Mouse (Mus musculus) midbrain, embryonic 16.5 days (tissue): ENCODE measurements around the gene Pkn1. TPM values are rescaled to one million over a fixed set of nuclear protein-coding genes. Genes with fewer than 3 reads are reported as not detected.

Experiments used
- ATAC-seq: fragments of 200-750 bp; cut with Nextera tagmentation; 2 replicates; pipeline ENCODE4 v1.8.0; 2017; ENCODE audit warnings: moderate TSS enrichment
- H3K27ac ChIP-seq: fragments of 300-500 bp; sonication (generic); 2 replicates; pipeline ENCODE4 v1.5.1; 2014; ENCODE audit warnings: mild to moderate bottlenecking, low read length, mixed read lengths
- H3K27me3 ChIP-seq: fragments of 300-500 bp; sonication (generic); 2 replicates; pipeline ENCODE4 v1.6.1; 2014; ENCODE audit warnings: low read depth, low read length, mixed read lengths; ENCODE audit not compliant: control insufficient read depth, insufficient read depth
- H3K36me3 ChIP-seq: fragments of 300-500 bp; sonication (generic); 2 replicates; pipeline ENCODE4 v1.6.1; 2014; ENCODE audit warnings: mild to moderate bottlenecking, low read length, moderate library complexity, mixed read lengths; ENCODE audit not compliant: control insufficient read depth, insufficient read depth
- H3K4me1 ChIP-seq: fragments of 300-500 bp; sonication (generic); 2 replicates; pipeline ENCODE4 v1.6.1; 2014; ENCODE audit warnings: mild to moderate bottlenecking, low read length, mixed read lengths; ENCODE audit not compliant: control insufficient read depth, insufficient read depth
- H3K4me2 ChIP-seq: fragments of 300-500 bp; sonication (generic); 2 replicates; pipeline ENCODE4 v1.6.1; 2014; ENCODE audit warnings: mild to moderate bottlenecking, low read length, mixed read lengths
- H3K4me3 ChIP-seq: fragments of 300-500 bp; sonication (generic); 2 replicates; pipeline ENCODE4 v1.5.1; 2014; ENCODE audit warnings: low read depth, mild to moderate bottlenecking, low read length, moderate library complexity, mixed read lengths
- H3K9ac ChIP-seq: fragments of 300-500 bp; sonication (generic); 2 replicates; pipeline ENCODE4 v1.6.1; 2014; ENCODE audit warnings: low read depth, low read length, mixed read lengths
- H3K9me3 ChIP-seq: fragments of 300-500 bp; sonication (generic); replicated peaks from 2 replicates; pipeline ENCODE4 v1.6.1; 2014; ENCODE audit warnings: mild to moderate bottlenecking, low read length, mixed read lengths; ENCODE audit not compliant: control insufficient read depth, poor library complexity, severe bottlenecking
- WGBS: fragments of 180-500 bp; shearing (Covaris S2); extraction: QIAGEN DNeasy Blood & Tissue Kit; methylation state at CpG from one replicate; pipeline ENCODE4 v1.1.7; 2014; 5-methylcytosine and 5-hydroxymethylcytosine counted together
- polyA plus RNA-seq: library from polyadenylated mRNA; unstranded; fragments of >200 nt; fragmentation: Nextera tagmentation; extraction: Ambion mirVana; gene quantifications from 2 replicates; pipeline ENCODE4 v1.2.1, GENCODE M21; 2015

Gene Pkn1
- polyA plus RNA-seq: 27.4 and 28.7 TPM in 2 replicates

DNA sequence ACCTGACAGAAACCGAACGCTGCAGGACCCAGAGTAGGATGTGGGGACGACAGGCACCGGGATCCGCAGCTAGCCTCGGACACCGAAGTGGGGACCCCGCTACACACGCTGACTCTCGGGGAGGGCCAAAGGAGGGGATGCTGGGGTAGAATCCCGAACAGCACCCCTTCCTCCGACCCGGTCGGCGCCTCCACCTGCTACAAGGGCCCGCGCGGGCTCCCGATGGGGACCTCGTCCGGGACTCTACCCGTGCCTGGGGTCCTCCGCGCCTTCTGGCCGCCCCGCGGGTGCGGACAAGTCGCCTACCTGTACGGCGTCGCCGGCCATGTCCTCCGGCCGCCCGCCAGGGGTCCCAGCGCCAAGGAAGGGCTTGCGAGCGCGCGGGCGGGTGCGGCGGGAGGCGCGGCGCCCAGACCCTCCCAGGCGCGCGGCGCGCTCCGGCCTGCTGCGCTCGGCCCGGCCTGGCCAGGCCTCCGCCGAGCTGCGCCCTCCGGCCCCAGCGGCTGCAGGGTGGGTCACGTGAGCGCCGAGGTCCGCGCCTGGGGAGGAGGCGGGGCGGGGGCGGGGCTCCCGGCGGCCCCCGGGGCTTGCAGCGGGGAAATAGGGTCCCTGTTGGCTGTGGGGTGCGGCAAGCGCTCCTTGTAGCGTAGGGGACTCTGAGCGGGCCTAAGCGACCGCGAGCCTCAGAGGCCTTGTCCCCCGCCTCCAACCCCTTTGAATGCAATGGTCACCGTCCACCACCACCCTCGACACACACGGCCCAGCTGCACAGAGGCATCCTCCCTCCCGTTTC is at the start of gene Pkn1:
Gene Pkn1 (minus strand): TSS at position 519 of the 793 bp plus-strand sequence.
- H3K36me3 ChIP-seq: no peaks in the 10 kb centered on the region
- peaks cover 26% of the 10 kb centered on the region for H3K4me1 ChIP-seq
- H3K9me3 ChIP-seq: no peaks in the 10 kb centered on the region
- peak within 1 kb of the TSS; percentile 85 for H3K9ac ChIP-seq
- no peaks in the 10 kb centered on the region for H3K27me3 ChIP-seq
- H3K4me2 ChIP-seq: peak within 1 kb of the TSS; percentile 84
- peak; percentile 85 for ATAC-seq
- 0% methylated on average over 52 of the region's 85 CpGs for WGBS
- H3K27ac ChIP-seq: peak within 1 kb of the TSS; percentile 76
- H3K4me3 ChIP-seq: peak within 1 kb of the TSS; percentile 87

DNA sequence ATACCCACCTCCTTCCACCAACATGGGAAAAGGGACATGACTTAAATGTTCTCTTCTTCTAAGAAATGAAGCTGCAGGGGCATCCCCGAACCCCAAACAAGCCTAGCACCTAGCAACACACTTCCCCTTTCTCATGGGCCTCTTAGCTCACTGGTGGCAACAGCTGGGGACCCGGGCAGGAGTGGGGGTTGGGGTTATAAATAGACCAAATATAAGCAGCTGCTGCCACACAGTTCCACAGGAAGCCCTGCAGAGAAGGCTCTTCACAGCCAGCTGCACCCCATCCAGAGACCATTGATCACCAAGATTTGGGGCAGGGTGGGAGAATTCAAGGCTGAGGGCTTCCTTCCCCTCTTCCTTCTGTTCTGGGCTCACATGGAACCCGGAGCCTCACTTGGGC is 49.7 kb upstream of the Pkn1 start:
- Histone ChIP-seq H3K4me1 (peaks cover 7% of the 10 kb centered on the region), H3K9me3 (no peaks in the 10 kb centered on the region), H3K27me3 (no peaks in the 10 kb centered on the region), H3K4me2 (no peak overlapping the region), H3K9ac (no peak overlapping the region), H3K36me3 (no peaks in the 10 kb centered on the region), H3K4me3 (no peak overlapping the region), H3K27ac (no peak overlapping the region)
- WGBS: 48% methylated on average over 3 of the region's 3 CpGs
- ATAC-seq: no peak

DNA sequence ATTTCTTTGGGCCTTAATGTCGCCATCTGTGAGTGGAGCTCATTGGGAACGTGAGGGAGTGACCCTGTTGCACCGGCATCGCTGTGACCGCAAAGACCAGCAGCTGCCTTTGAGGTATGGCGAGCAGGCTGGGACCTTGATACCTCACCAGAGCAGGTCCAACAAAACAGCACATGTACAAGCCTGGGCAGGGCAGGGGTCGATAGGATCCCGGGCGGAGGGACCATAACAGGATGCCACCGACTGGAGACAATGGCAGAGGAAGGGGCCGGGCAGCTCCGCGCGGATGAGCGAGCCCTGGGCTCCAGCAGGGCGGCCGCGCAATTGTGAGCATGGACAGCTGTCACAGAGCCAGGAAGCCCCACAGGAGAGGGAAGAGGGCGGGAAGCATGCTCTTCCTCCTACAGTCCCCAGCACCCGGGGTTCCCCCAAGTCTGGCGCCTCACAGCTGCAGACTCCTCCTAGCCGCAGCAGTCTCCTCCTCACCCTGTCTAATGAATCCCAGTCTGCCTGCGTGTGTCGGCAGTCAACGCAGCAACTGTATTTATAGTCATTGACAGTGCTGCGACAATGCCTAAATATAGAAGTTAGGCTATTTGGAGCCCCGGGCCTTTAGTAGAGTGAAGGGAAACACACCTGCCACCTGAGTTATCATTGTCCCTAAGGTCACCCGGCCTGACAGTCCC is 48.8 kb upstream of the Pkn1 start:
- H3K27ac ChIP-seq: peak overlapping the region; percentile 44; the same call in 1 of the 2 replicates

DNA sequence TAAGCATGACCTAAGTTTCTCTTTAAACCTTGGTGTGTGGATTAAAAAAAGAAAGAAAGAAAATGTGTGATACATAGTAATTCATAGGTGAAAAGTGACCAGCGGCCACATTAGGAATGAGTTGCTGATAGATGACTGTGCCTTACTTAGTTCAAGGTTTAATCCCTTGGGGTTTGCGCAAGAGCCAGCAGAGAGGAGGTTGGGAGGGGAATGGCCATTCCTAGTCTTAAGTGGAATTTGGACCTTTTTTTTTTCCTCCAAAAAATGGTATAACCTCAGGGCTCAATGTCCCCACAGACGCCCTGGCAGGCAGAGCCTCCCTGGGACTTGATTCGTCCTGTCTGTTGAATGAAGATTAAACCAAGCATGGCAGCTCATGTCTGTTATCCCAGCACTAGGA is 45.1 kb upstream of the Pkn1 start:
- Histone ChIP-seq H3K4me2 (no peak overlapping the region), H3K27ac (no peak overlapping the region), H3K9ac (no peak overlapping the region), H3K9me3 (no peaks in the 10 kb centered on the region), H3K4me3 (no peak overlapping the region), H3K27me3 (peaks cover 21% of the 10 kb centered on the region), H3K4me1 (peaks cover 12% of the 10 kb centered on the region), H3K36me3 (no peaks in the 10 kb centered on the region)
- WGBS: 79% methylated on average over 4 of the region's 4 CpGs
- ATAC-seq: no peak

More for the DNA sequence above, 48.8 kb upstream of the Pkn1 start:
- Histone ChIP-seq H3K9ac (peak overlapping the region; percentile 75), H3K36me3 (no peaks in the 10 kb centered on the region), H3K9me3 (no peaks in the 10 kb centered on the region), H3K27me3 (no peaks in the 10 kb centered on the region), H3K4me2 (peak overlapping the region; percentile 79), H3K4me1 (peaks cover 7% of the 10 kb centered on the region), H3K4me3 (peak overlapping the region; percentile 40)
- ATAC-seq: peak; percentile 88
- WGBS: 2% methylated on average over 28 of the region's 28 CpGs

DNA sequence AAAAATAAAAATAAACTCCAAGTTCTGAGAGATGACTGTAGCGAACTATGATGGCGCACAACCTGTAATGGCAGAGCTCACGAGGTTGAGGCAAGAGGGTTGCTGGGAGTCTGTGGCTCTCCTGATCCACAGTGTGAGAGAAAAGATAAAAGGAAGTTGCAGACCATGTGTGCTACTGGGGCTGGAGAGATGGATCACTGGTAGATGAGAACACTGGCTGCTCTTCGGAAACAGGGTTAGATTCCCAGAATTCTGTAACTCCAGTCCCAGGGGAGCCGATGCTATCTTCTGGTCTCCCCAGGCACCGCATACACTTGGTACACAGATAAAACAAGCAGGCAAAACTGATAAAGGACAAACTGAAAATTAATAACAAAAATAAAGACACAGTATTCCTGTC is 44.0 kb upstream of the Pkn1 start:
- Histone ChIP-seq H3K4me1 (peaks cover 9% of the 10 kb centered on the region), H3K9me3 (no peaks in the 10 kb centered on the region), H3K36me3 (no peaks in the 10 kb centered on the region), H3K4me3 (no peak overlapping the region), H3K27me3 (peaks cover 21% of the 10 kb centered on the region), H3K9ac (no peak overlapping the region), H3K27ac (no peak overlapping the region), H3K4me2 (no peak overlapping the region)
- ATAC-seq: no peak
- WGBS: 93% methylated on average over 6 of the region's 6 CpGs

DNA sequence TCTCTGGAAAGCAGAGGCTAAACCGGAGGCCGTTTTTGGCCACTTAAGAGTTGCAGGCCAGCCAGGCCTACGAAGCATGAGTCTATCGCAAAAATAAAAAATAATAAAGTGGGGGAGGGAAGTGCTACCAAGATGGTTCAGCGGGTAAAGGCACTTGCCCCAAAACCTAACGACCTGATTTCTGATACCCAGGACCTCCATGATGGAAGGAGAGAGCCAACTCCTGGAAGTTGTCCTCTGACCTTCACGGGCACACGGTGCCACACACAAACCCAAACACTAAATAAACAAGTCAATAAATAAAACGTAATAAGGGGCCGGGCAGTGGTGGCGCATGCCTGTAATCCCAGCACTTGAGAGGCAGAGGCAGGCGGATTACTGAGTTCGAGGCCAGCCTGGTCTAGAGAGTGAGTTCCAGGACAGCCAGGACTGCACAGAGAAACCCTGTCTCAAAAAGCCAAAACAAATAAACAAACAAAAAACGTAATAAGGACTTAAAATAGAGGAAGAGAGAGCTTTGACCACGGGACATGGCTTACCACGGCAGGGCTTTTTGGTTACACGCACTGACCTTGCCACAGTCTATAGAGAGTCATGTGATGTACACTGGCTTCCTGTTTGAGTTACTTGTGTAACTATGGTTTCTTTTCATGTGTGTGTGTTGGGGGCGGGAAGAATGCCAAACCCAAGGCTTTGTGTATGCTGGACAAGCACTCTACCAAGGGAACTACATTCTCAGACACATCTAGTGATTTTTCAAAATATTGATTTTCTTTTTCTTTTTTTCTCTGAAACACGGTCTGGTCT is 43.1 kb upstream of the Pkn1 start:
- no peak overlapping the region; the same call in 1 of the 2 replicates for H3K4me2 ChIP-seq

DNA sequence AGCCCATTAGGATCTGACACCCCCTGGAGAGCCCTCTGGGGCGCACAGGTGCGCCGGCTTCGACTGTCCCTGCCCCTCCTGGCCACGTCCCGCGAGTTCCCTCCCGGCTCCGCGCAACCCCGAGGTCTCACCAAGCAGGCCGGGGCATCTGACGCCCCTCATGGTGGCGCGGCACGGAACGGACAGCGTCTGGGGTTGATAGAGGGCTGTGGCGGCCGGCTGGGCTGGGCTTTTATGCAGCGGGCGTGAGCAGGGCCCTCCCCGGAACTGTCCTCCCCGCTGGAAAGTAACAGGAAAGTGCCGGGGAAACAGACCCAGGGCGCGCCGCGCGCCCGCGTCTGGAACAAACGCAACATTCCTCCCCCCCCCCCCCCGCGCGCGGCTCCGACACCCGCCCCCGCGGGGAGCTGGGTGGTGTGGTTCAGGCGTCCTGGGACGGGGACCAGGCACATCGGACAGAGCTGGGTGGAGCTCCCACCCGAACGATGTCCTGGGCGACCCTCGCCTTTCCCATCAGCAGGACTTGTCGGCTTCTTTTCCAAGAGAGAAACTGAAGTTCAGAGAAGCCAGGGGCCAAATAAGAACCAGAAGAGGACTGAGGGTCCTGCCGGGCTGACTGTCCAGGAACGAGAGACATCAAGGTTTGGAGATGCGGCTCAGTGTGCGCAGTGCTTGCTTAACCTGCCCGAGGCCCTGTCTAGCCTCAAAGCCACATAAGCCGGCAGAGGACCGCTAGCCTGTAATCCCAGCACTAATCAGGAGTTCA is 42.2 kb upstream of the Pkn1 start, which contains the start of gene Adgre5:
Gene Adgre5 (minus strand): TSS at position 351 of the 766 bp plus-strand sequence.
- H3K27me3 ChIP-seq: peaks cover 21% of the 10 kb centered on the region
- no peaks in the 10 kb centered on the region for H3K9me3 ChIP-seq
- peak within 1 kb of the TSS; percentile 18; the same call in 1 of the 2 replicates for H3K27ac ChIP-seq
- H3K4me3 ChIP-seq: peak within 1 kb of the TSS; percentile 47
- ATAC-seq: no peak
- under 1% methylated on average over 47 of the region's 56 CpGs for WGBS
- H3K36me3 ChIP-seq: no peaks in the 10 kb centered on the region
- peak within 1 kb of the TSS; percentile 68 for H3K9ac ChIP-seq
- H3K4me1 ChIP-seq: peaks cover 4% of the 10 kb centered on the region; the same call in 1 of the 2 replicates
- peak within 1 kb of the TSS; percentile 90 for H3K4me2 ChIP-seq

More for the DNA sequence above, 43.1 kb upstream of the Pkn1 start:
- Histone ChIP-seq H3K4me1 (peaks cover 4% of the 10 kb centered on the region; the same call in 1 of the 2 replicates), H3K4me3 (no peak overlapping the region), H3K9me3 (no peaks in the 10 kb centered on the region), H3K27ac (no peak overlapping the region), H3K27me3 (peaks cover 21% of the 10 kb centered on the region), H3K9ac (no peak overlapping the region), H3K36me3 (no peaks in the 10 kb centered on the region)
- ATAC-seq: no peak
- 76% methylated on average over 19 of the region's 19 CpGs for WGBS

DNA sequence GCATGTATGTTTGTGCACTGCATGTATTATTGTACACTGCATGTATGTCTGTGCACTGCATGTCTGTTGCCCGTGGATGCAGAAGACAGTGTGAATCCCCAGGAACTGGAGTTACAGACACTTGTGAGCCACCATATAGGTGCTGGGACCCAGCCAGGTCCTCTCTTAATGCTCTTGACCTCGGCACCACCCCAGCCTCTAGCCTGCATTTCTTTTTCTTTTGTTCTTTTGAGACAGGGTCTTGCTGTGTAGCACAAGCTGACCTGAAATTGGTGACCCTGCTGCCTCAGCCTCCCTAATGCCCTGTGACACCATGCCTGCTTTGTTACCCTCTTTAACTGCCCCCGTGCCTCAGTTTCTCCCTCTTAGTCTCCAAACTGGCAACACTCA is 41.6 kb upstream of the Pkn1 start:
- Histone ChIP-seq H3K9ac (peak overlapping the region; percentile 68), H3K4me3 (peak overlapping the region; percentile 47), H3K4me1 (peaks cover 4% of the 10 kb centered on the region; the same call in 1 of the 2 replicates), H3K4me2 (peak overlapping the region; percentile 90), H3K27ac (no peak overlapping the region; the same call in 1 of the 2 replicates), H3K9me3 (no peaks in the 10 kb centered on the region), H3K36me3 (no peaks in the 10 kb centered on the region), H3K27me3 (peaks cover 21% of the 10 kb centered on the region)
- 15% methylated on average over 3 of the region's 3 CpGs for WGBS
- ATAC-seq: no peak
